Mouse (Mus musculus) C2C12 (cell line): ENCODE data around the gene Prelp. TPM values are rescaled to one million over a fixed set of nuclear protein-coding genes. Genes with fewer than 3 reads are reported as not detected.

Experiments
- H3K27me3 ChIP-seq: one replicate; pipeline ENCODE4 v1.6.1; 2011; ENCODE audit not compliant: control insufficient read depth, insufficient read depth, insufficient read length
- H3K36me3 ChIP-seq: one replicate; pipeline ENCODE4 v1.6.1; 2011; ENCODE audit not compliant: control insufficient read depth, insufficient read depth
- H3K4me3 ChIP-seq: one replicate; pipeline ENCODE4 v1.5.1; 2011; ENCODE audit warnings: mild to moderate bottlenecking, control low read depth; ENCODE audit not compliant: poor library complexity, insufficient read depth, severe bottlenecking
- H3K79me2 ChIP-seq: one replicate; pipeline ENCODE4 v1.6.1; 2011; ENCODE audit not compliant: control insufficient read depth, insufficient read depth
- H3K79me3 ChIP-seq: one replicate; pipeline ENCODE4 v1.6.1; 2011; ENCODE audit warnings: low read depth, control low read depth
- H3ac ChIP-seq: one replicate; pipeline ENCODE3; 2011; ENCODE audit warnings: low read depth; ENCODE audit not compliant: control insufficient read depth, insufficient read length
- CEBPB ChIP-seq: IDR thresholded peaks from one replicate; pipeline ENCODE4 v1.6.1; 2011; ENCODE audit warnings: low read depth, mild to moderate bottlenecking, control low read depth, moderate library complexity
- CTCF ChIP-seq: IDR thresholded peaks from one replicate; pipeline ENCODE4 v1.5.1; 2011; ENCODE audit not compliant: control insufficient read depth, insufficient read depth, insufficient read length
- FOSL1 ChIP-seq: IDR thresholded peaks from one replicate; pipeline ENCODE4 v1.8.0; 2011; ENCODE audit warnings: mild to moderate bottlenecking, low read length; ENCODE audit not compliant: poor library complexity, insufficient read depth, severe bottlenecking
- MAX ChIP-seq: IDR thresholded peaks from one replicate; pipeline ENCODE4 v1.6.1; 2011; ENCODE audit warnings: mild to moderate bottlenecking, control low read depth
- MYOD1 ChIP-seq: IDR thresholded peaks from one replicate; pipeline ENCODE4 v1.6.1; 2011; ENCODE audit warnings: low read depth; ENCODE audit not compliant: control insufficient read depth, insufficient read length
- MYOG ChIP-seq: IDR thresholded peaks from one replicate; pipeline ENCODE4 v1.6.1; 2011; ENCODE audit not compliant: control insufficient read depth, insufficient read length; ENCODE audit errors: extremely low read depth
- USF1 ChIP-seq: IDR thresholded peaks from one replicate; pipeline ENCODE4 v1.6.1; 2011; ENCODE audit warnings: low read depth, mild to moderate bottlenecking, control low read depth, moderate library complexity
- polyA plus RNA-seq: library from polyadenylated mRNA; unstranded; fragments of >200 nt; fragmentation: generic; extraction: Trizol; gene quantifications from one replicate; pipeline ENCODE4 v1.2.1, GENCODE M21; 2012; ENCODE audit warnings: missing spikeins

Gene Prelp
- polyA plus RNA-seq, 1 experiment: 0.07 TPM

GRCm38 (mm10) chr1:133863257-133863997, 57.8 kb downstream of the Prelp start:
- no peaks in the 10 kb centered on the region for H3K36me3 ChIP-seq
- no peaks in the 10 kb centered on the region for H3K79me2 ChIP-seq
- no peaks in the 10 kb centered on the region for H3K27me3 ChIP-seq
- H3ac ChIP-seq: no peak overlapping the region
- TF ChIP-seq FOSL1 (no peak), MAX (no peak)
- no peaks in the 10 kb centered on the region for H3K79me3 ChIP-seq
- H3K4me3 ChIP-seq: no peak overlapping the region

GRCm38 (mm10) chr1:133861028-133861427, 60.2 kb downstream of the Prelp start:
- TF ChIP-seq MAX (no peak), MYOD1 (no peak), USF1 (no peak), MYOG (no peak), FOSL1 (no peak), CEBPB (no peak), CTCF (no peak)
- Histone ChIP-seq H3K4me3 (no peak overlapping the region), H3ac (no peak overlapping the region), H3K79me2 (no peaks in the 10 kb centered on the region), H3K27me3 (no peaks in the 10 kb centered on the region), H3K36me3 (no peaks in the 10 kb centered on the region), H3K79me3 (no peaks in the 10 kb centered on the region)

Other genes with a start within 250 kb of the Prelp start
- not detected for gene Lax1, start 231.3 kb downstream of the Prelp start, polyA plus RNA-seq
- 3.0 TPM for gene Atp2b4, start 120.4 kb downstream of the Prelp start, polyA plus RNA-seq
- gene Optc, start 13.4 kb downstream of the Prelp start, polyA plus RNA-seq: 0.27 TPM
- 0.53 TPM for gene Fmod, start 115.8 kb upstream of the Prelp start, polyA plus RNA-seq
- 10.2 TPM for gene Btg2, start 157.7 kb upstream of the Prelp start, polyA plus RNA-seq
- 0.02 TPM for gene Chit1, start 189.8 kb upstream of the Prelp start, polyA plus RNA-seq